Mouse (Mus musculus): ENCODE data around the gene Colq. TPM values are rescaled to one million over a fixed set of nuclear protein-coding genes. Genes with fewer than 3 reads are reported as not detected.

Gene Colq
- total RNA-seq, 2 experiments from 2014 or later: 0.54 to 0.75 TPM

Other genes with a start within 250 kb of the Colq start
- 100 to 1,000 TPM; 135 to 147 TPM for gene Sh3bp5, start 155.3 kb downstream of the Colq start, total RNA-seq (2021)
- 10 to 100 TPM; 12.6 to 15.4 TPM for gene Eaf1, start 96.9 kb downstream of the Colq start, total RNA-seq (2021)
- 10 to 100 TPM; 27.2 to 28.6 TPM for gene Mettl6, start 96.3 kb downstream of the Colq start, total RNA-seq (2021)
- not detected for gene Gm49387, start 49.5 kb upstream of the Colq start, total RNA-seq (2021)
- 1 to 10 TPM; 9.0 to 10.0 TPM for gene Btd, start 49.7 kb upstream of the Colq start, total RNA-seq (2021)
- 1 to 10 TPM; 7.6 to 9.3 TPM for gene Hacl1, start 49.9 kb upstream of the Colq start, total RNA-seq (2021)
- 10 to 100 TPM; 46.5 to 57.0 TPM for gene Ankrd28, start 239.3 kb upstream of the Colq start, total RNA-seq (2021)